Mouse (Mus musculus) lung, postnatal 0 days (tissue): ENCODE measurements around the gene Olfr671.

Experiments used
- CTCF ChIP-seq: IDR thresholded peaks from 2 replicates; pipeline ENCODE4 v1.5.1; 2016; ENCODE audit warnings: antibody characterized with exemption, mild to moderate bottlenecking
- EP300 ChIP-seq: IDR thresholded peaks from 2 replicates; pipeline ENCODE4 v1.6.1; 2016; ENCODE audit warnings: antibody characterized with exemption, mild to moderate bottlenecking, control low read depth

GRCm38 (mm10) chr7:104933940-104934339 lies 45.0 kb downstream of the Olfr671 start, which contains the start of gene Olfr669:
- TF ChIP-seq CTCF (no peak), EP300 (no peak)
